Mouse (Mus musculus): ENCODE results near the gene Snapin. TPM values are rescaled to one million over a fixed set of nuclear protein-coding genes. Genes with fewer than 3 reads are reported as not detected.

Gene Snapin
- polyA plus RNA-seq, 1 experiment from 2014 or later, result 76.0 TPM

DNA sequence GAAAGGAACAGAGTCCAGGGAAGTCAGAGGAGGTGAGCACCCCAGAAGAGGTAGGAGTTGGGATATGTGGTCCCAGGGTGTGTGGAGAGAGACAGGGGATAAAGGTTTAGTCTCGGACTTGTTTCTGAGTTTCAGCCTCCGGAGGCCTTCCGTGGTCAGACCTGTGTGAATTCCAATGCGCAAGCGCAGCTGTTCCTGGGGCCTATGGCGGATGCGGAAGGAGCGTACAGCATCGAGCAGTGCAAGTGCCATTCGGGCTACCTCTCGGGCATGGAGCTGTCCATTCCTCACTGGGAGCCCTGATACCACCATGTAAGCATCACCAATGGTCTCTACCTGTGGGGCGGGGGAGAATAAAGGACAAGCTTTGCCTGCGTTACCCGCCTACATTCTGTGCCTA is 35.9 kb downstream of the Snapin start:
- H3K36me3 ChIP-seq (ENCODE audit: control insufficient read depth, insufficient read depth, low read length), result no peaks in the 10 kb centered on the region
- WGBS (ENCODE audit: insufficient replicate concordance), result 80% methylated on average over 14 of the region's 14 CpGs
- peaks cover 9% of the 10 kb centered on the region; the same call in 1 of the 2 replicates for H3K4me1 ChIP-seq (ENCODE audit: control insufficient read depth, insufficient read depth, low read length)
- no peak overlapping the region for H3K4me2 ChIP-seq
- no peaks in the 10 kb centered on the region for H3K9me3 ChIP-seq (replicated peaks; ENCODE audit: control insufficient read depth, low read length)
- no peak overlapping the region for H3K27ac ChIP-seq (ENCODE audit: low read depth, low read length)
- ATAC-seq (replicated peaks; ENCODE audit: insufficient number of reproducible peaks, low FRiP score, low TSS enrichment), result no peak
- H3K27me3 ChIP-seq (ENCODE audit: control insufficient read depth, insufficient read depth, low read length), result no peaks in the 10 kb centered on the region
- no peak overlapping the region for H3K4me3 ChIP-seq (ENCODE audit: low read depth, low read length)
- H3K9ac ChIP-seq (ENCODE audit: low read depth, low read length), result no peak overlapping the region

- Histone ChIP-seq H3K9me3 (replicated peaks; ENCODE audit: control insufficient read depth, low read length) (no peaks in the 10 kb centered on the region), H3K4me1 (ENCODE audit: control insufficient read depth, insufficient read depth, low read length) (peaks cover 9% of the 10 kb centered on the region; the same call in 1 of the 2 replicates), H3K9ac (ENCODE audit: low read depth, low read length) (peak overlapping the region; percentile 39; the same call in 1 of the 2 replicates), H3K4me2 (peak overlapping the region; percentile 53), H3K27ac (ENCODE audit: low read depth, low read length) (peak overlapping the region; percentile 31; the same call in 1 of the 2 replicates), H3K36me3 (ENCODE audit: control insufficient read depth, insufficient read depth, low read length) (no peaks in the 10 kb centered on the region), H3K27me3 (ENCODE audit: control insufficient read depth, insufficient read depth, low read length) (no peaks in the 10 kb centered on the region), H3K4me3 (ENCODE audit: low read depth, low read length) (peak overlapping the region; percentile 20)
- WGBS (ENCODE audit: insufficient replicate concordance), result 46% methylated on average over 10 of the region's 10 CpGs
- ATAC-seq (replicated peaks; ENCODE audit: insufficient number of reproducible peaks, low FRiP score, low TSS enrichment), result no peak
Measured at GRCm38 (mm10) chr3:90451396-90452095, 39.3 kb downstream of the Snapin start.

- ATAC-seq (replicated peaks; ENCODE audit: insufficient number of reproducible peaks, low FRiP score, low TSS enrichment), result no peak
Measured at GRCm38 (mm10) chr3:90450874-90451273, 40.0 kb downstream of the Snapin start.

DNA sequence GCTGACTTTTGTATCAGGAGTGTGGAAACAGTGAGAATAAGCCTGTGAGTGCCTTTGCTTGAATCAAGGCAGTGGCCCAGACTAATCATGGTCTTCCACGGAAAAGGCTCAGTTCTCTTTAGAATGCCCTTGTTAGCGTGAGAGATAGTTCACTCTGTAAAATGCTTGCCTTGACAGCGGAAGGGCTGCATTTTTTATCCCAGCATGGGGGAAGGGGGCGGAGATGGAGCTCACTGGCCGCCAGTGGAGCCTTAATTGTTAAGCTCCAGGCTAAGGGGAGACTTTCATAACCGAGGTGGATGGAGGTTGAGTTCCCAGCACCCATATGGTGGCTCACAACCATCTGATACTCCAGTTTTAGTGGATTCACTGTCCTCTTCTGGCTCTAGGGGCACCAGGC is 42.2 kb downstream of the Snapin start:
- 44% methylated on average over 6 of the region's 6 CpGs for WGBS (ENCODE audit: insufficient replicate concordance)
- H3K9ac ChIP-seq (ENCODE audit: low read depth, low read length), result no peak overlapping the region
- 0 out of 2 replicates have a peak overlapping the region, but pooled peaks have one; percentile 83 for H3K27ac ChIP-seq (ENCODE audit: low read depth, low read length)
- 0 out of 2 replicates have a peak, but pooled peaks cover 2% of the 10 kb centered on the region for H3K9me3 ChIP-seq (replicated peaks; ENCODE audit: control insufficient read depth, low read length)
- H3K36me3 ChIP-seq (ENCODE audit: control insufficient read depth, insufficient read depth, low read length), result no peaks in the 10 kb centered on the region
- no peak overlapping the region for H3K4me2 ChIP-seq
- H3K4me1 ChIP-seq (ENCODE audit: control insufficient read depth, insufficient read depth, low read length), result peaks cover 14% of the 10 kb centered on the region
- no peak for ATAC-seq (replicated peaks; ENCODE audit: insufficient number of reproducible peaks, low FRiP score, low TSS enrichment)
- no peaks in the 10 kb centered on the region for H3K27me3 ChIP-seq (ENCODE audit: control insufficient read depth, insufficient read depth, low read length)
- no peak overlapping the region for H3K4me3 ChIP-seq (ENCODE audit: low read depth, low read length)

More at GRCm38 (mm10) chr3:90450874-90451273, 40.0 kb downstream of the Snapin start:
- WGBS (ENCODE audit: insufficient replicate concordance), result 25% methylated on average over 11 of the region's 12 CpGs
- H3K4me3 ChIP-seq (ENCODE audit: low read depth, low read length), result peak overlapping the region; percentile 20
- no peaks in the 10 kb centered on the region for H3K9me3 ChIP-seq (replicated peaks; ENCODE audit: control insufficient read depth, low read length)
- peak overlapping the region; percentile 39; the same call in 1 of the 2 replicates for H3K9ac ChIP-seq (ENCODE audit: low read depth, low read length)
- H3K4me1 ChIP-seq (ENCODE audit: control insufficient read depth, insufficient read depth, low read length), result peaks cover 10% of the 10 kb centered on the region
- H3K27me3 ChIP-seq (ENCODE audit: control insufficient read depth, insufficient read depth, low read length), result no peaks in the 10 kb centered on the region
- H3K4me2 ChIP-seq, result peak overlapping the region; percentile 53
- no peaks in the 10 kb centered on the region for H3K36me3 ChIP-seq (ENCODE audit: control insufficient read depth, insufficient read depth, low read length)
- H3K27ac ChIP-seq (ENCODE audit: low read depth, low read length), result peak overlapping the region; percentile 31; the same call in 1 of the 2 replicates

DNA sequence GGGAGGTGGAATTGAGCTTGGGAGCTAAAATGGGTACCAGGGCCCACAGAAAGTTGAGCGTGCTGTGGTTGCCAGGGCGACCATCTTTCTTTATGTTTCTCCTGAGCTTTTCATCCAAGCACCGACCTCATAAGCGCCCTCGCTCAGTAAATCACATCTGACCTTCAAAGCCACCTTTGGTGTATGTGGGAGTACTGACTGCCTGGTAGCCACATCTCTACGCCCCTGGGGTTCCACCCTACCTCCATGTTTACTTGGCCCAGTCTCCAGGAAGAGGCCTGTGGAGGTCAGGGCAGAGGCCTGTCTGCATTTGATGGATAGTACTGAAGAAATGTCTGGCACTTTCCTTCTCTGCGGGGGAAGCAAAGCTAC is 43.7 kb downstream of the Snapin start:
- H3K36me3 ChIP-seq (ENCODE audit: control insufficient read depth, insufficient read depth, low read length), result no peaks in the 10 kb centered on the region
- H3K9me3 ChIP-seq (replicated peaks; ENCODE audit: control insufficient read depth, low read length), result 0 out of 2 replicates have a peak, but pooled peaks cover 2% of the 10 kb centered on the region
- peak overlapping the region; percentile 44 for H3K9ac ChIP-seq (ENCODE audit: low read depth, low read length)
- ATAC-seq (replicated peaks; ENCODE audit: insufficient number of reproducible peaks, low FRiP score, low TSS enrichment), result no peak
- WGBS (ENCODE audit: insufficient replicate concordance), result 32% methylated on average over 7 of the region's 7 CpGs
- no peaks in the 10 kb centered on the region for H3K27me3 ChIP-seq (ENCODE audit: control insufficient read depth, insufficient read depth, low read length)
- peak overlapping the region; percentile 83 for H3K27ac ChIP-seq (ENCODE audit: low read depth, low read length)
- peaks cover 14% of the 10 kb centered on the region for H3K4me1 ChIP-seq (ENCODE audit: control insufficient read depth, insufficient read depth, low read length)
- peak overlapping the region; percentile 49 for H3K4me2 ChIP-seq
- H3K4me3 ChIP-seq (ENCODE audit: low read depth, low read length), result 0 out of 2 replicates have a peak overlapping the region, but pooled peaks have one; percentile 19

DNA sequence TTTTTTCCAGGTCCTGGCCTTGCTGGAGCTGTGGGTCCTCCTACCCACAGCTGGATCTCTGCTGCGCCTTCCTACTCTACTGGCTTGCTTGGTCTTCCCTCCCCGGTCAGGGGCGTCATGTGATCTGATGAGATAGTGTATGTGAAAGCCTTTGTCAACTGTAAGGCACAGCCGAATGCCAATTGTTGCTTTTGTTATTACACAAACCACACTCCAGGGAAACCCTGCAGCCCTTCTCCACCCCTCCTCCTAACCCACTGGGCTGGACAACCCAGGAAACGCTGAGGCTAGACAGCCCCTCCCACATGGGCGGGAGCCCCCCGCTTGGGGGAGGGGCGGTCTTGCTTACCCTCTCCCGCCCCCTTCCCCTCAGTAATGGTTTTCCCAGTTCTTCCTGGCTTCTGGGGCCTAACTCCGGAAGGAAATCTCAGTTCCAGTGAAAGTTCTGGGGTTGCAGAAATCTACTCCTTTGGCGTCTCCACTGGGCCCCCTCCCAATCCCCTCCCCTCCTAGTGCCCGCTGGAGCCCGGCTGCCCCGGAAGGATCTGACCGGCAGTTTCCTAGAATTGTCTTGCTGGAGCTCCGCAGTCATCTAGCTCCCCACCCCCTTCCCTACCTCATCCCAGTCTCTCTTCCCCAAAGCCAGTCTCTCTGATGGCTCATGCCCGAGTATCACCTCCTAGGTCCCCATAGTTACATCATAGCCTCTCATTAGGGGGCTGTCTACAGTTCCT is 44.3 kb downstream of the Snapin start:
- peak overlapping the region; percentile 83 for H3K27ac ChIP-seq (ENCODE audit: low read depth, low read length)
- peak overlapping the region; percentile 49 for H3K4me2 ChIP-seq
- peak; percentile 90 for ATAC-seq (replicated peaks; ENCODE audit: insufficient number of reproducible peaks, low FRiP score, low TSS enrichment)
- H3K27me3 ChIP-seq (ENCODE audit: control insufficient read depth, insufficient read depth, low read length), result no peaks in the 10 kb centered on the region
- peak overlapping the region; percentile 44 for H3K9ac ChIP-seq (ENCODE audit: low read depth, low read length)
- H3K4me3 ChIP-seq (ENCODE audit: low read depth, low read length), result peak overlapping the region; percentile 19
- 0 out of 2 replicates have a peak, but pooled peaks cover 2% of the 10 kb centered on the region for H3K9me3 ChIP-seq (replicated peaks; ENCODE audit: control insufficient read depth, low read length)
- H3K36me3 ChIP-seq (ENCODE audit: control insufficient read depth, insufficient read depth, low read length), result no peaks in the 10 kb centered on the region
- WGBS (ENCODE audit: insufficient replicate concordance), result 2% methylated on average over 17 of the region's 17 CpGs
- H3K4me1 ChIP-seq (ENCODE audit: control insufficient read depth, insufficient read depth, low read length), result peaks cover 14% of the 10 kb centered on the region

DNA sequence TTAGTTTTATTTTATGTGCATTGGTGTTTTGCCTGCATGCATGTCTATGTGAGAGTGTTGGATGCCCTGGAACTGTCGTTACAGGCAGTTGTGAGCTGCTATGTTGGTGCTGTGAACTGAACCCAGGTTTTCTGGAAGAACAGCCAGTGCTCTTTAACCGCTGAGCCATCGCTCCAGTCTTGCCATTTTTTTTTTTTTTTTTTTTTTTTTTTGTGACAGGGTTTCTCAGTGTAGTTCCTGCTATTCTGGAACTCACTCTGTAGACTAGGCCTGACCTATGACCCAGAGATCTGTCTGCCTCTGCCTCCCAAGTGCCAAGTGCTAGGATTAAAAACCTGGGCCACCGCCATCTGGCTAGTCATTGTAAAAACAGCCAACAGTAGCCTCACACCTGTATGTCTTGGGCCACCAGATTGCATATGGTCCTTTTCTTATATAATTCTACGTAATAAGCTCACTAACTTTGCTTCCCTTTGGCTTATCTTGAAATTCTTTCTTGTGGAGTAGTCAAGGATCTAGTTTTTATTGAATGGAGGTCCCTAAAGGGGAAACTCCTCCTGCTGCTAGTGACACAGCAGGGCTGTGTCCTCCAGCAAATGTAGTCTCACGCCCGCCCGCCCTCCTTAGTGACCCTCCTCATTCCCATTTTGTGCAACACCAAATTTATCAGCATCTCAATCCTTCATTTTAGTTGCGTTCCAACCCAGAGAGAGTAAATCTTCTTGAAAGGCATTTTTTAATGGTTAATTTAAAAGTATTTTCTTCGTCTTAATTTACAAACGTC is 45.2 kb downstream of the Snapin start:
- Histone ChIP-seq H3K4me2 (peak overlapping the region; percentile 49), H3K9me3 (replicated peaks; ENCODE audit: control insufficient read depth, low read length) (0 out of 2 replicates have a peak, but pooled peaks cover 2% of the 10 kb centered on the region), H3K27me3 (ENCODE audit: control insufficient read depth, insufficient read depth, low read length) (no peaks in the 10 kb centered on the region), H3K9ac (ENCODE audit: low read depth, low read length) (no peak overlapping the region), H3K4me3 (ENCODE audit: low read depth, low read length) (no peak overlapping the region; the same call in 1 of the 2 replicates), H3K36me3 (ENCODE audit: control insufficient read depth, insufficient read depth, low read length) (no peaks in the 10 kb centered on the region), H3K4me1 (ENCODE audit: control insufficient read depth, insufficient read depth, low read length) (peaks cover 7% of the 10 kb centered on the region), H3K27ac (ENCODE audit: low read depth, low read length) (peak overlapping the region; percentile 83)
- ATAC-seq (replicated peaks; ENCODE audit: insufficient number of reproducible peaks, low FRiP score, low TSS enrichment), result no peak
- 64% methylated on average over 11 of the region's 11 CpGs for WGBS (ENCODE audit: insufficient replicate concordance)

DNA sequence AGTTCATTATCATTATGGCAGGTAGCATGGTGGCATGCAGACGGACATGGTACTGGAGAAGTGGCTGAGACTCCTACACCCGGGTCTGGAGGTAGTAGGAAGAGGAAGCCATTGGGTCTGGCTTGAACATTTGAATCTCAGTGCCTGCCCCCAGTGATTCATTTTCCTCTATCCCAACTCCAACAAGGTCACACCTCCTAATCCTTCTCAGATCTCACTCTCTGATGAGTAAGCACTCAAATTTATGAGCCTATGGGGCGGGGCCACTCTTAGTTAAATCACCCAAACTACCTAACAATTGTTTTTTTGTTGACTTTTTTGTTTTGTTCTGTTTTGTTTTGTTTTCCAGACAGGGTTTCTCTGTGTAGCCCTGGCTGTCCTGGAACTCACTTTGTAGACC is 46.9 kb downstream of the Snapin start:
- no peak overlapping the region for H3K9ac ChIP-seq (ENCODE audit: low read depth, low read length)
- no peak for ATAC-seq (replicated peaks; ENCODE audit: insufficient number of reproducible peaks, low FRiP score, low TSS enrichment)
- no peak overlapping the region for H3K4me2 ChIP-seq
- no peak overlapping the region for H3K27ac ChIP-seq (ENCODE audit: low read depth, low read length)
- no peaks in the 10 kb centered on the region for H3K36me3 ChIP-seq (ENCODE audit: control insufficient read depth, insufficient read depth, low read length)
- WGBS (ENCODE audit: insufficient replicate concordance), result 86% methylated on average over 3 of the region's 3 CpGs
- H3K4me1 ChIP-seq (ENCODE audit: control insufficient read depth, insufficient read depth, low read length), result peaks cover 5% of the 10 kb centered on the region
- no peak overlapping the region for H3K4me3 ChIP-seq (ENCODE audit: low read depth, low read length)
- H3K9me3 ChIP-seq (replicated peaks; ENCODE audit: control insufficient read depth, low read length), result 0 out of 2 replicates have a peak, but pooled peaks cover 2% of the 10 kb centered on the region
- H3K27me3 ChIP-seq (ENCODE audit: control insufficient read depth, insufficient read depth, low read length), result no peaks in the 10 kb centered on the region
